Mouse (Mus musculus): ENCODE data around the gene Uimc1. TPM values are rescaled to one million over a fixed set of nuclear protein-coding genes. Genes with fewer than 3 reads are reported as not detected.

Uimc1 gene
- polyA plus RNA-seq, 1 experiment = 29.9 TPM

DNA sequence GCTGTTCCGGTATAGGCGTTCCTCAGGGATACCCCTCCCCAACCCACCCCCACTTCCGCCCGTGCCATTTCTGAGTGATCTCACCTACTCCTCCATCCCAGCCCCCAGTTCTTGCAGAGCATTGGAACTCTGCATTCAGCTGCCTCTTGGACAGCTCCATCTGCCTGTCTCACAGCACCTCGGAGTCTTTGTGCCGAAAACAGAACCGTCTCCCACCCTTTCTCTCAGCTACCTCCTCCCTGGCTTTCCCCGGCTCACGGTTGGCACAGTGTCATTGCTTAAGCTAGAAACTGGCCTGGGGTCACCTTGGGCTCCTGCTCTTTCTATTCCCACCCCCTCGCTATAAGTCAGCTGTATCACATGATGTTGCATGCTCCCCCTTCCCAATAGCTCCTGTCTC lies 99.7 kb downstream of the Uimc1 start:
- H3K27ac ChIP-seq (ENCODE audit: insufficient read depth, low read length) = no peak overlapping the region
- no peak overlapping the region for H3K4me3 ChIP-seq (ENCODE audit: low read depth, low read length)
- H3K27me3 ChIP-seq (ENCODE audit: control insufficient read depth, insufficient read depth, low read length, poor library complexity, severe bottlenecking) = no peaks in the 10 kb centered on the region
- no peaks in the 10 kb centered on the region for H3K9me3 ChIP-seq (replicated peaks; ENCODE audit: control insufficient read depth, insufficient read depth, low read length, poor library complexity, severe bottlenecking)
- TF ChIP-seq CTCF (IDR thresholded peaks at IDR 0.05; ENCODE audit: low read depth, low read length) (no peak), POLR2A (IDR thresholded peaks at IDR 0.05; ENCODE audit: insufficient read depth, low read length) (no peak), EP300 (IDR thresholded peaks at IDR 0.05; ENCODE audit: insufficient read depth, low read depth, low read length) (no peak)
- H3K9ac ChIP-seq (ENCODE audit: low read depth, poor library complexity, severe bottlenecking) = no peak overlapping the region
- H3K36me3 ChIP-seq (ENCODE audit: control insufficient read depth, insufficient read depth, low read length, poor library complexity, severe bottlenecking) = no peaks in the 10 kb centered on the region
- H3K4me1 ChIP-seq (ENCODE audit: control insufficient read depth, insufficient read depth, low read length) = no peaks in the 10 kb centered on the region

DNA sequence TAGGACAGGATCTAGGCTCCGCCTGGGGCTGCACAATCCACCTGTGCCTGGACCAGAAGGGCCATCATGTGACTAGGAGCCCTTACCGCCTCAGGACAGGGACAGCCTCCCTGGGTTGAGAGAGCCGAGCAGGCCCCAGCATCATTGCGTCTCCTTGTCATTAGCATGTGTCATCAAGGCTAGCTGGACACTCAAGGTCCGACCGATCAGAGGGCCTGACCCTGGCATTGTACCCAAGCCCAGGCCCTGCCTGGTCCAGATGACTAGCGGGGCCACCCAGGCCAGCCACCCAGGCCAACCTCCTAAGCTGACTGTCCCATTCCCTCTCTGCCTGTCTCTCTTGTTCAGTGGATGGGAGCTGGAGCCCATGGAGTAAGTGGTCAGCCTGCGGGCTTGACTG lies 102.5 kb downstream of the Uimc1 start:
- no peaks in the 10 kb centered on the region for H3K36me3 ChIP-seq (ENCODE audit: control insufficient read depth, insufficient read depth, low read length, poor library complexity, severe bottlenecking)
- no peak overlapping the region; the same call in 1 of the 2 replicates for H3K4me3 ChIP-seq (ENCODE audit: low read depth, low read length)
- no peak overlapping the region for H3K9ac ChIP-seq (ENCODE audit: low read depth, poor library complexity, severe bottlenecking)
- TF ChIP-seq POLR2A (IDR thresholded peaks at IDR 0.05; ENCODE audit: insufficient read depth, low read length) (no peak), EP300 (IDR thresholded peaks at IDR 0.05; ENCODE audit: insufficient read depth, low read depth, low read length) (no peak), CTCF (IDR thresholded peaks at IDR 0.05; ENCODE audit: low read depth, low read length) (no peak)
- no peak overlapping the region for H3K27ac ChIP-seq (ENCODE audit: insufficient read depth, low read length)
- H3K4me1 ChIP-seq (ENCODE audit: control insufficient read depth, insufficient read depth, low read length) = no peaks in the 10 kb centered on the region
- no peaks in the 10 kb centered on the region for H3K27me3 ChIP-seq (ENCODE audit: control insufficient read depth, insufficient read depth, low read length, poor library complexity, severe bottlenecking)
- H3K9me3 ChIP-seq (replicated peaks; ENCODE audit: control insufficient read depth, insufficient read depth, low read length, poor library complexity, severe bottlenecking) = no peaks in the 10 kb centered on the region

DNA sequence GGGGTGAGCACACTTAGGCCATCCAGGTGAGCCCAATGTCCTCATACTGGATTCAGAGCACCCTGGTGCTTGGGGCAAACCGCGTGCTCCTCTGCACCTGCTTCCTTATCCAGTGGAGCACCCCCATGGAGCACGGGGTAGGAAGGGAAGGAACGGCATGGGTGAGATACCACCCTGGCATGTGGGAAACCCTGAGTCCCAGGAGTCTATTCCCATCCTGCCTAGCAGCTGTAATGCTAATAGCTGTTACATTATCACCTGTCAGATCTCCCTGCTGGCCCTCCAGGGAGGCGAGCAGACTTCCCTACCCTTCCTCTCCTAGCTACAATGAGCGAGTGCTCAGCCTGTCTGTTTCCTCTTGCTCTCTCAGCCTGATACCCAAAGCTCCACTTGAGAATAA lies 104.9 kb downstream of the Uimc1 start:
- no peak overlapping the region for H3K9ac ChIP-seq (ENCODE audit: low read depth, poor library complexity, severe bottlenecking)
- H3K9me3 ChIP-seq (replicated peaks; ENCODE audit: control insufficient read depth, insufficient read depth, low read length, poor library complexity, severe bottlenecking) = no peaks in the 10 kb centered on the region
- H3K4me1 ChIP-seq (ENCODE audit: control insufficient read depth, insufficient read depth, low read length) = no peaks in the 10 kb centered on the region
- TF ChIP-seq POLR2A (IDR thresholded peaks at IDR 0.05; ENCODE audit: insufficient read depth, low read length) = no peak
- no peak for TF ChIP-seq EP300 (IDR thresholded peaks at IDR 0.05; ENCODE audit: insufficient read depth, low read depth, low read length)
- no peak for TF ChIP-seq CTCF (IDR thresholded peaks at IDR 0.05; ENCODE audit: low read depth, low read length)
- no peak overlapping the region for H3K27ac ChIP-seq (ENCODE audit: insufficient read depth, low read length)
- H3K27me3 ChIP-seq (ENCODE audit: control insufficient read depth, insufficient read depth, low read length, poor library complexity, severe bottlenecking) = no peaks in the 10 kb centered on the region
- H3K4me3 ChIP-seq (ENCODE audit: low read depth, low read length) = no peak overlapping the region
- H3K36me3 ChIP-seq (ENCODE audit: control insufficient read depth, insufficient read depth, low read length, poor library complexity, severe bottlenecking) = no peaks in the 10 kb centered on the region

DNA sequence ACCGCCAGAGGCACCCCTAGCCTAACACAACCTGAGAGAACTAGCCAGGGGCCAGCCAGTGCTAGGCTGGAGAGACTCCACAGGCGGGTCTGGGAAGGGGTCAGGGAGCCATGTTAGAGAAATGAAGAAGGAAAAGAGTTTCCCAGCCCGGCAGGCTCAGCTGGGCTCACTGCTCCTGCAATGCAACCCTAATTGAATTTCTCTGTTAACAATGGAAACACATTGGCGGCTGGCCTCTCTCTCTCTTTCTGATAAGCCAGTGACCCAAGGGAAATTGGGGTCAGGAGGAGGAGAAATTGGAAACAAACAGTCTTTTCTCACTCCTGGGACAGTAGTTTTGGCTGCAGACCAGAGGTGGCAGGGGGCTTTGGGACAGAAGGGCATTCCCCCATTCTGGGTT lies 105.5 kb downstream of the Uimc1 start:
- TF ChIP-seq EP300 (IDR thresholded peaks at IDR 0.05; ENCODE audit: insufficient read depth, low read depth, low read length) (no peak), POLR2A (IDR thresholded peaks at IDR 0.05; ENCODE audit: insufficient read depth, low read length) (no peak), CTCF (IDR thresholded peaks at IDR 0.05; ENCODE audit: low read depth, low read length) (no peak)
- Histone ChIP-seq H3K27ac (ENCODE audit: insufficient read depth, low read length) (no peak overlapping the region), H3K9ac (ENCODE audit: low read depth, poor library complexity, severe bottlenecking) (no peak overlapping the region), H3K27me3 (ENCODE audit: control insufficient read depth, insufficient read depth, low read length, poor library complexity, severe bottlenecking) (no peaks in the 10 kb centered on the region), H3K9me3 (replicated peaks; ENCODE audit: control insufficient read depth, insufficient read depth, low read length, poor library complexity, severe bottlenecking) (no peaks in the 10 kb centered on the region), H3K4me3 (ENCODE audit: low read depth, low read length) (no peak overlapping the region), H3K4me1 (ENCODE audit: control insufficient read depth, insufficient read depth, low read length) (no peaks in the 10 kb centered on the region), H3K36me3 (ENCODE audit: control insufficient read depth, insufficient read depth, low read length, poor library complexity, severe bottlenecking) (no peaks in the 10 kb centered on the region)

DNA sequence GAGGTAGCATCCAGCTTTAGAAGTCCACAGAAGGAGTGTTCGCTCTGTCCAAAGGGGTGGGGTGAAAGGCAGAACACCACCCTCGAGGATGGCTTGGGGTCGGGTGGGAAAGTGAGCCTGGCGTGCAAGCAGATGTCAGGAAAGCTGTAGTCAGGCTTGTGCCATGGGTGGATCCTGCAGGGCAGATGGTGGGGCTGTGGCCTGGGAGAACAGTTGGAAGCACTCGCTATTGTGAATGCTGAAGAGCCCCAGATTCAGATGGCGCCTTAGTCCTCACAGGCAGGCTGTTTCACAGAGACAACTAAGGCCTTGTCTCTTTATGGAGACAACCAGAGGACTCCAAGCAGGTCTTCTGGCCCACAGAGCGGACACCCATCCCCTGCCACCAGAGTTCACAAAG lies 107.9 kb downstream of the Uimc1 start:
- Histone ChIP-seq H3K4me3 (ENCODE audit: low read depth, low read length) (no peak overlapping the region), H3K9ac (ENCODE audit: low read depth, poor library complexity, severe bottlenecking) (no peak overlapping the region), H3K27me3 (ENCODE audit: control insufficient read depth, insufficient read depth, low read length, poor library complexity, severe bottlenecking) (no peaks in the 10 kb centered on the region), H3K27ac (ENCODE audit: insufficient read depth, low read length) (no peak overlapping the region), H3K9me3 (replicated peaks; ENCODE audit: control insufficient read depth, insufficient read depth, low read length, poor library complexity, severe bottlenecking) (no peaks in the 10 kb centered on the region), H3K36me3 (ENCODE audit: control insufficient read depth, insufficient read depth, low read length, poor library complexity, severe bottlenecking) (no peaks in the 10 kb centered on the region), H3K4me1 (ENCODE audit: control insufficient read depth, insufficient read depth, low read length) (no peaks in the 10 kb centered on the region)
- TF ChIP-seq CTCF (IDR thresholded peaks at IDR 0.05; ENCODE audit: low read depth, low read length) = no peak
- TF ChIP-seq EP300 (IDR thresholded peaks at IDR 0.05; ENCODE audit: insufficient read depth, low read depth, low read length) = no peak
- TF ChIP-seq POLR2A (IDR thresholded peaks at IDR 0.05; ENCODE audit: insufficient read depth, low read length) = no peak

DNA sequence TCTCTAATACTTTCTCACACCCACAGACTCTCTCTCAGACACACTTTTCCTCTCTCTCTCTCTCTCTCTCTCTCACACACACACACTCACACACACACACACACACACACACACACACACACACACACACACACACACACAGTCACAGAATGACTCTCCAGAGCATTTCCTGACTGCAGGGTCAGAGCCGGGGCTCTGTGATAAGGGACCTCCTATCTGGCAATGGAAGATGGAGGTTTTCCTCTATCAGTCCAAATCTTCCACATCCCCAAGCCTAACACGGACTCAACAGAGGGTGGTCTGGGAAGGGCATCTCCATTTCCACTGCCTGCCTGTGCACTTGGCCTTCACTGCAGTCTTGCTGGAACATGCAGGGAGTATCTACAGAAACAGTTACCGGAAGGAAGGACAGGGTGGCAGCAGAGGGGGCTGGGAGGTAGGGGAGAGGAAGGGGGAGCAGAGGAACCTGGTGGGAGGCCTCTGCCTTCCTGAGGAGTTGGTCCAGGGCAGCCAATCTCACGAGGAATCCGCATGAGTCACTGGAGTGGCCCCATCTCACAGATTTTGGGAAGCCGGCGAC lies 111.8 kb downstream of the Uimc1 start:
- Histone ChIP-seq H3K4me1 (ENCODE audit: control insufficient read depth, insufficient read depth, low read length) (no peaks in the 10 kb centered on the region), H3K27ac (ENCODE audit: insufficient read depth, low read length) (no peak overlapping the region), H3K9me3 (replicated peaks; ENCODE audit: control insufficient read depth, insufficient read depth, low read length, poor library complexity, severe bottlenecking) (no peaks in the 10 kb centered on the region), H3K4me3 (ENCODE audit: low read depth, low read length) (no peak overlapping the region), H3K27me3 (ENCODE audit: control insufficient read depth, insufficient read depth, low read length, poor library complexity, severe bottlenecking) (no peaks in the 10 kb centered on the region), H3K36me3 (ENCODE audit: control insufficient read depth, insufficient read depth, low read length, poor library complexity, severe bottlenecking) (no peaks in the 10 kb centered on the region), H3K9ac (ENCODE audit: low read depth, poor library complexity, severe bottlenecking) (no peak overlapping the region)
- no peak for TF ChIP-seq EP300 (IDR thresholded peaks at IDR 0.05; ENCODE audit: insufficient read depth, low read depth, low read length)
- no peak for TF ChIP-seq POLR2A (IDR thresholded peaks at IDR 0.05; ENCODE audit: insufficient read depth, low read length)
- no peak for TF ChIP-seq CTCF (IDR thresholded peaks at IDR 0.05; ENCODE audit: low read depth, low read length)
